8 mouse cellular contexts compared by ENCODE assay signal in the genomic region with DNA sequence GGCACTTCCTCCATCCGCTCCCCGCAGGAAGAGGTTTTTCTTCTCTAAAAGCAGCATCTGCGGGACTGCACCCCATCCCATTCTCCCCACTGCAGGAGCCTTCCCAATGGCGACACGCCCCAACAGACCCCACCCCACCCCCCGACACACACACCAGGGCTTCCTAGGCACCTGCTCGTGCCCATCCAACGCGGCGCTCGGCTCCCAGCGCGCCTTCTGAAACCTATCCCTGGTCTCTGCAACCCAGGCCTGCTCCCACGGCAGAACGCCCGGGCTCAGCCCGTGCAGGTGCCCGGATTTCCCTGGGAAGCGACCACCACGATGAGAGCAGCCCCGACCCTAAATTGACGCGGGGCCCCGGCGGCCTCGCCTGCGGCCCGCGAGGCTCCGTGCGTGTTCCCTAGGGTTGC. TPM values are rescaled to one million over a fixed set of nuclear protein-coding genes. Genes with fewer than 3 reads are reported as not detected.
DNase-seq lines count a peak whose midpoint lies in the region; ATAC-seq and TF ChIP-seq lines count a peak whose summit lies in the region.

No protein-coding gene starts in this region.

- H3K36me3 ChIP-seq in kidney, adult 2 months (ENCODE audit: control insufficient read depth, insufficient read depth, low read length), result no peaks in the 10 kb centered on the region
- peaks cover 43% of the 10 kb centered on the region for H3K36me3 ChIP-seq in G1E (replicated peaks)
- H3K36me3 ChIP-seq in embryonic facial prominence, embryonic 12.5 days, result peaks cover 26% of the 10 kb centered on the region
- no peaks in the 10 kb centered on the region; the same call in 1 of the 2 replicates for H3K36me3 ChIP-seq in hindbrain, postnatal 0 days (ENCODE audit: insufficient read depth, low read length)
- H3K36me3 ChIP-seq in midbrain, embryonic 10.5 days, result peaks cover 31% of the 10 kb centered on the region

- no peak overlapping the region; the same call in 1 of the 2 replicates for H3K27ac ChIP-seq in kidney, adult 2 months (ENCODE audit: insufficient read depth, low read depth, low read length)
- H3K27ac ChIP-seq in embryonic facial prominence, embryonic 12.5 days, result peak overlapping the region; percentile 89
- H3K27ac ChIP-seq in hindbrain, postnatal 0 days, result peak overlapping the region; percentile 90
- peak overlapping the region; percentile 98 for H3K27ac ChIP-seq in midbrain, embryonic 10.5 days (replicated peaks)

- H3K4me3 ChIP-seq in kidney, adult 2 months (ENCODE audit: insufficient read depth, low read depth, low read length), result peak overlapping the region; percentile 81
- H3K4me3 ChIP-seq in G1E (ENCODE audit: low read depth, low read length), result peak overlapping the region; percentile 88
- H3K4me3 ChIP-seq in embryonic facial prominence, embryonic 12.5 days, result peak overlapping the region; percentile 96
- peak overlapping the region; percentile 84 for H3K4me3 ChIP-seq in hindbrain, postnatal 0 days (ENCODE audit: low read length)
- H3K4me3 ChIP-seq in midbrain, embryonic 10.5 days, result peak overlapping the region; percentile 99

- ATAC-seq in G1E (ENCODE audit: extremely low read depth, insufficient number of reproducible peaks, low FRiP score, poor library complexity, severe bottlenecking), result no peak
- peak; percentile 2; the same call in 1 of the 2 replicates for ATAC-seq in embryonic facial prominence, embryonic 12.5 days (ENCODE audit: insufficient number of reproducible peaks, insufficient read depth, low FRiP score, low TSS enrichment)
- peak; percentile 16; the same call in 1 of the 2 replicates for ATAC-seq in hindbrain, postnatal 0 days
- ATAC-seq in erythroid progenitor cell, adult 5-6 weeks (replicated peaks; ENCODE audit: low FRiP score, poor library complexity, severe bottlenecking), result no peak

- no peak for TF ChIP-seq POLR2A in kidney, adult 2 months (IDR thresholded peaks at IDR 0.05; ENCODE audit: low read depth, low read length)

- no peak for TF ChIP-seq CTCF in kidney, adult 2 months (conservative IDR thresholded peaks at IDR 0.05; ENCODE audit: insufficient read depth, insufficient read length, low read depth, low read length)
- no peak for TF ChIP-seq CTCF in G1E (IDR thresholded peaks at IDR 0.05; ENCODE audit: low read depth, low read length)
- no peak for TF ChIP-seq CTCF in hindbrain, postnatal 0 days (IDR thresholded peaks at IDR 0.05; ENCODE audit: low read depth)

- peaks cover 27% of the 10 kb centered on the region for H3K4me1 ChIP-seq in kidney, adult 2 months (ENCODE audit: control insufficient read depth, insufficient read depth, low read length)
- H3K4me1 ChIP-seq in G1E (ENCODE audit: insufficient read depth, low read depth, low read length), result peaks cover 78% of the 10 kb centered on the region
- H3K4me1 ChIP-seq in embryonic facial prominence, embryonic 12.5 days, result peaks cover 31% of the 10 kb centered on the region
- peaks cover 21% of the 10 kb centered on the region for H3K4me1 ChIP-seq in hindbrain, postnatal 0 days (ENCODE audit: insufficient read depth, low read length)
- peaks cover 81% of the 10 kb centered on the region for H3K4me1 ChIP-seq in midbrain, embryonic 10.5 days

- WGBS in kidney, adult 2 months, result under 1% methylated on average over 31 of the region's 31 CpGs
- WGBS in embryonic facial prominence, embryonic 12.5 days, result under 1% methylated on average over 31 of the region's 31 CpGs
- under 1% methylated on average over 31 of the region's 31 CpGs for WGBS in hindbrain, postnatal 0 days
- under 1% methylated on average over 31 of the region's 31 CpGs for WGBS in midbrain, embryonic 10.5 days

- peak overlapping the region; percentile 94 for H3K9ac ChIP-seq in embryonic facial prominence, embryonic 12.5 days
- peak overlapping the region; percentile 90 for H3K9ac ChIP-seq in hindbrain, postnatal 0 days (replicated peaks; ENCODE audit: low read length)

- no peaks in the 10 kb centered on the region for H3K9me3 ChIP-seq in G1E (replicated peaks)
- H3K9me3 ChIP-seq in embryonic facial prominence, embryonic 12.5 days, result no peaks in the 10 kb centered on the region
- no peaks in the 10 kb centered on the region for H3K9me3 ChIP-seq in hindbrain, postnatal 0 days (ENCODE audit: low read length)
- H3K9me3 ChIP-seq in midbrain, embryonic 10.5 days (replicated peaks), result no peaks in the 10 kb centered on the region

- no peak for DNase-seq in kidney, adult 2 months
- DNase-seq in kidney, postnatal 10 days, result no peak
- no peak for DNase-seq in G1E (ENCODE audit: low spot score)
- no peak for DNase-seq in hindbrain, postnatal 0 days (ENCODE audit: low spot score)
- no peak for DNase-seq in midbrain, embryonic 10.5 days (ENCODE audit: low spot score)
- peak; percentile 25 for DNase-seq in thymus, postnatal 0 days (ENCODE audit: low spot score)

- H3K4me2 ChIP-seq in embryonic facial prominence, embryonic 12.5 days (replicated peaks), result peak overlapping the region; percentile 82
- peak overlapping the region; percentile 90 for H3K4me2 ChIP-seq in hindbrain, postnatal 0 days (ENCODE audit: low read depth, low read length)

- H3K27me3 ChIP-seq in kidney, adult 2 months (replicated peaks; ENCODE audit: control insufficient read depth, insufficient read depth, low read length), result no peaks in the 10 kb centered on the region
- H3K27me3 ChIP-seq in G1E (ENCODE audit: insufficient read depth, low read length), result no peaks in the 10 kb centered on the region
- no peaks in the 10 kb centered on the region for H3K27me3 ChIP-seq in embryonic facial prominence, embryonic 12.5 days
- H3K27me3 ChIP-seq in hindbrain, postnatal 0 days (ENCODE audit: insufficient read depth, low read length), result no peaks in the 10 kb centered on the region
- no peaks in the 10 kb centered on the region for H3K27me3 ChIP-seq in midbrain, embryonic 10.5 days (ENCODE audit: low read depth, poor library complexity, severe bottlenecking)

RNA-seq across cellular contexts. Expression of a gene that starts 0.7 kb away (rescaled TPM):
- polyA plus RNA-seq in kidney, adult 2 months (2012; rRNA removed), result 108 and 114 TPM in 2 replicates
- total RNA-seq in G1E (2014; fragmentation: Nextera tagmentation), result 149 and 162 TPM in 2 replicates
- 81.3 and 83.9 TPM in 2 replicates for total RNA-seq in G1E (2017)
- polyA plus RNA-seq in G1E (2012), result 197 and 203 TPM in 2 replicates
- polyA plus RNA-seq in embryonic facial prominence, embryonic 12.5 days (2016; fragmentation: Nextera tagmentation; extraction: Ambion mirVana), result 256 and 272 TPM in 2 replicates
- total RNA-seq in hindbrain, postnatal 0 days (2014; rRNA removed), result 209 and 247 TPM in 2 replicates
- polyA plus RNA-seq in hindbrain, postnatal 0 days (2015; fragmentation: Nextera tagmentation; extraction: Ambion mirVana), result 380 and 384 TPM in 2 replicates
- polyA plus RNA-seq in midbrain, embryonic 10.5 days (2016; fragmentation: Nextera tagmentation; extraction: Ambion mirVana), result 410 and 413 TPM in 2 replicates
- polyA plus RNA-seq in thymus, postnatal 0 days (2015; fragmentation: Nextera tagmentation; extraction: Ambion mirVana), result 215 and 236 TPM in 2 replicates
- total RNA-seq in erythroid progenitor cell, adult 5-6 weeks (2015; ENCODE audit: low replicate concordance), result 186 and 189 TPM in 2 replicates
- 82.3 and 114 TPM in 2 replicates for total RNA-seq in erythroid progenitor cell, adult 5-6 weeks (2017; ENCODE audit: low replicate concordance)

RNA-seq across cellular contexts. Expression of a gene that starts 30.1 kb away (rescaled TPM):
- 30.7 and 31.8 TPM in 2 replicates for polyA plus RNA-seq in kidney, adult 2 months (2012; rRNA removed)
- 6.2 and 8.1 TPM in 2 replicates for total RNA-seq in G1E (2014; fragmentation: Nextera tagmentation)
- total RNA-seq in G1E (2017), result 0.11 TPM in 1 of 2 replicates, not detected in the other
- not detected in 2 replicates for polyA plus RNA-seq in G1E (2012)
- polyA plus RNA-seq in embryonic facial prominence, embryonic 12.5 days (2016; fragmentation: Nextera tagmentation; extraction: Ambion mirVana), result 10.8 and 16.2 TPM in 2 replicates
- total RNA-seq in hindbrain, postnatal 0 days (2014; rRNA removed), result 7.5 and 10.7 TPM in 2 replicates
- 7.2 and 9.8 TPM in 2 replicates for polyA plus RNA-seq in hindbrain, postnatal 0 days (2015; fragmentation: Nextera tagmentation; extraction: Ambion mirVana)
- polyA plus RNA-seq in midbrain, embryonic 10.5 days (2016; fragmentation: Nextera tagmentation; extraction: Ambion mirVana), result 2.4 and 3.6 TPM in 2 replicates
- 6.7 and 7.1 TPM in 2 replicates for polyA plus RNA-seq in thymus, postnatal 0 days (2015; fragmentation: Nextera tagmentation; extraction: Ambion mirVana)
- not detected in 2 replicates for total RNA-seq in erythroid progenitor cell, adult 5-6 weeks (2015; ENCODE audit: low replicate concordance)
- total RNA-seq in erythroid progenitor cell, adult 5-6 weeks (2017; ENCODE audit: low replicate concordance), result not detected in 2 replicates

RNA-seq across cellular contexts. Expression of a gene that starts 57.5 kb away (rescaled TPM):
- 45.3 and 70.3 TPM in 2 replicates for polyA plus RNA-seq in kidney, adult 2 months (2012; rRNA removed)
- total RNA-seq in G1E (2014; fragmentation: Nextera tagmentation) (10.5 and 12.5 TPM in 2 replicates), G1E (2017) (12.9 and 33.6 TPM in 2 replicates)
- polyA plus RNA-seq in G1E (2012), result 61.6 and 87.9 TPM in 2 replicates
- 7.1 and 7.8 TPM in 2 replicates for polyA plus RNA-seq in embryonic facial prominence, embryonic 12.5 days (2016; fragmentation: Nextera tagmentation; extraction: Ambion mirVana)
- 8.1 and 8.7 TPM in 2 replicates for total RNA-seq in hindbrain, postnatal 0 days (2014; rRNA removed)
- polyA plus RNA-seq in hindbrain, postnatal 0 days (2015; fragmentation: Nextera tagmentation; extraction: Ambion mirVana), result 5.2 and 5.7 TPM in 2 replicates
- polyA plus RNA-seq in midbrain, embryonic 10.5 days (2016; fragmentation: Nextera tagmentation; extraction: Ambion mirVana), result 0.30 and 0.48 TPM in 2 replicates
- polyA plus RNA-seq in thymus, postnatal 0 days (2015; fragmentation: Nextera tagmentation; extraction: Ambion mirVana), result 7.3 and 7.8 TPM in 2 replicates
- total RNA-seq in erythroid progenitor cell, adult 5-6 weeks (2015; ENCODE audit: low replicate concordance), result 6.3 and 6.5 TPM in 2 replicates
- total RNA-seq in erythroid progenitor cell, adult 5-6 weeks (2017; ENCODE audit: low replicate concordance), result 4.4 and 8.4 TPM in 2 replicates

RNA-seq across cellular contexts. Expression of a gene that starts 58.4 kb away (rescaled TPM):
- 288 and 414 TPM in 2 replicates for polyA plus RNA-seq in kidney, adult 2 months (2012; rRNA removed)
- total RNA-seq in G1E (2014; fragmentation: Nextera tagmentation), result 14.1 and 20.1 TPM in 2 replicates
- 17.5 and 18.3 TPM in 2 replicates for total RNA-seq in G1E (2017)
- polyA plus RNA-seq in G1E (2012), result 36.9 and 38.8 TPM in 2 replicates
- 45.0 and 46.9 TPM in 2 replicates for polyA plus RNA-seq in embryonic facial prominence, embryonic 12.5 days (2016; fragmentation: Nextera tagmentation; extraction: Ambion mirVana)
- 70.0 and 79.9 TPM in 2 replicates for total RNA-seq in hindbrain, postnatal 0 days (2014; rRNA removed)
- polyA plus RNA-seq in hindbrain, postnatal 0 days (2015; fragmentation: Nextera tagmentation; extraction: Ambion mirVana), result 41.4 and 42.0 TPM in 2 replicates
- polyA plus RNA-seq in midbrain, embryonic 10.5 days (2016; fragmentation: Nextera tagmentation; extraction: Ambion mirVana), result 35.7 and 35.8 TPM in 2 replicates
- polyA plus RNA-seq in thymus, postnatal 0 days (2015; fragmentation: Nextera tagmentation; extraction: Ambion mirVana), result 43.7 and 47.7 TPM in 2 replicates
- total RNA-seq in erythroid progenitor cell, adult 5-6 weeks (2015; ENCODE audit: low replicate concordance), result 23.9 and 27.0 TPM in 2 replicates
- total RNA-seq in erythroid progenitor cell, adult 5-6 weeks (2017; ENCODE audit: low replicate concordance), result 16.9 and 19.5 TPM in 2 replicates

Comparison
In these comparisons a context has a peak if more than half of its experiments do, and no peak if none do; other contexts are left out.
1. ATAC-seq: peak in embryonic facial prominence, embryonic 12.5 days (single experiment) and hindbrain, postnatal 0 days (single experiment); none in G1E (single experiment) and erythroid progenitor cell, adult 5-6 weeks (single experiment).
2. Peak in every context shown above with its lines, with median percentiles within 50 percentile points of each other: H3K4me3 ChIP-seq.